Mouse (Mus musculus): ENCODE data around the gene Neu2.

The Neu2 gene

DNA sequence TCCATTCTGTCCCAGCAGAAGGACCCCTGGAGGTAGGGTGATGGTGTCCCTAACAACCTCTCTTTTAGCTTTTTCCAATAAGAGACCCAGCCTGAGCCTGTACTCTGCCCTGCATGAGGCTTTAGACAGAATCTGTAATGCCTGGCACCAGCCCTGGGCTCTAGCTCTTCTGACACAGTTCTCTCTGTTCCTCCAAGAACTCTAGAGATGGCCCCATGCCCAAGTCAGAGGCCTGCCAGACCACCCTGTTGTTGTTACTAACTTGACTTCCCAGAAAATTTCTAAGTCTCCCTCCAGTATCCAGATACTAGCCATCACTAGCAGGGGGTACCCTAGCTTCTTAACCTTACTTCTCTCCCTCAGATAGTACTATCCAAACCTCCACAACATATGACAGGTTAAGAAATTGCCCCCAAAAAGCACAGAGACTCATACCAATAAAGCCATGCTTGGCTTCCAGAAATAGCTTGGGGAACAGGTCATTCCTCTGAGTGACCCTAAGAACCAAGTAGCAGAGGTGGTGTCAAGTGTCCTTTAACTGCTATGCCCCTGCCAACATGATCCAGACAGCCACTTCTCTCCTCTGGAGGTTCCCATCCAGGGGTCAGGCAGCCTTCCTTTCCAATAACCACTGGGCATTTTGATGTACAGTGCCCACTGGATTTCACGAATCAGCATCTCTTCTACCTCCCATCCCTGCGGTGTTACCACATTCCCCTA is 105.0 kb downstream of the Neu2 start:
- no peak for DNase-seq (ENCODE audit: low spot score)

DNA sequence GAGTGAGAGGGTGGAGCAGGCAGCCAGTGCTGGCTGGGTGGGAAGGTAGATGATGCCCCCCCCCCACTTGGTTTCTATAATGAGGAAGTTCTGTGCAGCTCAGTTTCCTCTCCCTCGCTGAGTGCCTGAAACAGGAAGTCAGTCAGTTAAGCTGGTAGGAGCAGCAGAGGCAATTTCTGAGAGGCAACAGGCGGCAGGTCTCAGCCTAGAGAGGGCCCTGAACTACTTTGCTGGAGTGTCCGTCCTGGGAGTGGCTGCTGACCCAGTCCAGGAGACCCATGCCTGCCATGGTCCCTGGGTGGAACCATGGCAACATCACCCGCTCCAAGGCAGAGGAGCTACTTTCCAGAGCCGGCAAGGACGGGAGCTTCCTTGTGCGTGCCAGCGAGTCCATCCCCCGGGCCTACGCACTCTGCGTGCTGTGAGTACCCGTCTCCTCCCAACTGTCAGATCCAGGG is 110.6 kb downstream of the Neu2 start, which contains the start of gene Inpp5d:
TSS of gene Inpp5d (plus strand) at position 102 of the 458 bp plus-strand sequence.
- DNase-seq (ENCODE audit: low spot score): no peak

DNA sequence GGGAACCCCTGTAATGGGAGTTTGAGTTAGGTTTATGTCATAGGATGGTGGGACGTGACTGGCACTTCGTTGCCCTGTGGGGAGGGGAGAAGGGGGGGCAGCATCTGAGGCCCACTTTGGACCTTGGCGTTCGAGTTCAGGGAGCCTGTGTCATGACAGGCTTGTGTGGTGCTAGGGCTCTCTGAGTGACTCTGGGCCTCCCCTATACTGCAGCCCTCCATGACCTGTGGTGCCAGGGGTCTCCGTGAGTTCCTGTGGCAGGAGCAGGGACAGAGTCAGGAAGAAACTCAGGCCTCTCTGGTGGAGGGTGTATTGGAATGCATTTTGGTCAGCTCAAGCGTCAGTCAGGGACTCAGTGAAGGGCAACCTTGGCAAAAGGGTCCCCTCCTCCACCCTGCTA is 111.0 kb downstream of the Neu2 start:
- no peak for DNase-seq (ENCODE audit: low spot score)

DNA sequence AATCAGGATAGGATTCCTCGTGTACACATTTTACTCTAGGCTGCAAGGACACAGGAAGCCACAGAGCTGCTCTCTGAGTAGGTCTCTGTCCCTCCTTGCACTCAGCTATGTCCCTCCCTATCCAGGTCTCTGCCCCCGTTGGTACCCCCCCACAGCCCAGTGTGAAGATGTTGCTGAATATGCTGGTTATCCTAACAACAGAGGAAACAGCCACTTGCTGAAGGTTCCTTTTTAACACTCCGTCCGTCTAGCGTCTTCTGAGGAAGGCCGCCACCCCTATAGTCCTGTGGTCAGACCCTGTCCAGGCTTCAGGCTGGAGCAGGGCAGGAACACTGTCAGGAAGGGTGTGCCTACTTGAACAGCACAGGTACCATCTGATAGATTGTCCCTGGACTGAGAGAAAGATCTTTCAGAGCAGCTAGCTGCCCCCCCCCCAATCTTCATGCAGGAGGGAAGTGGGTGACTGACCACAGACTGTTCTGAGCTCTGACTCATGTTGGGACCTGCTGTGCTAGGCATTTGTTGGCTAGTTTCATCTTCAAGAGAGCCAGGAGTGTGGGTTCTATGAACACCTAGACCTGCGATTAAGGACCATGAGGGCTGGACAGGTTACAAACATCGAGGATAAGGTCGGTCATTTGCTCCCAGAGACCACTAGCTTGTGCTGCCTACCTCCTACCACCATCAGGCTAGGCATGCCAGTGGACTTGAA is 111.6 kb downstream of the Neu2 start:
- no peak for DNase-seq (ENCODE audit: low spot score)

DNA sequence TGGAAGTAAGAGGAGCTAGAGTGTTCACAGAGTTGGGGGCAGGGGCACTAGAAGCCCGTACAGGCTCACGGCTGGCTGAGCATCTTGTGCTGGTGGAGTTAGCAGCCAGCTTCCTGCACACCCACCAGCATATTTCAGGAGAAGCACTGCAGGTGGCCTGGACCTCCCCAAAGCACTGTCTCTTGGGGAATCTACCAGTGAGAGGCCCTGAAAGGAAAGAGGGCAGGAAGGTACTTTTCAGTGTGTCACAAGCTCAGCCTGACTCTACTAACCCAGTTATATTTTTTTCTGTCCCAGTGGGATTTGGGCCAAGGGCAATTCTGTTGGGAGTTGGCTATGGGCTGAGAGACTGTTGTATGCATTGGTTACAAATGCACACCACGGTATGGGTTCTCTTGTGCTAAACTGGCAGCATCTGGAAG is 112.2 kb downstream of the Neu2 start:
- no peak for DNase-seq (ENCODE audit: low spot score)

DNA sequence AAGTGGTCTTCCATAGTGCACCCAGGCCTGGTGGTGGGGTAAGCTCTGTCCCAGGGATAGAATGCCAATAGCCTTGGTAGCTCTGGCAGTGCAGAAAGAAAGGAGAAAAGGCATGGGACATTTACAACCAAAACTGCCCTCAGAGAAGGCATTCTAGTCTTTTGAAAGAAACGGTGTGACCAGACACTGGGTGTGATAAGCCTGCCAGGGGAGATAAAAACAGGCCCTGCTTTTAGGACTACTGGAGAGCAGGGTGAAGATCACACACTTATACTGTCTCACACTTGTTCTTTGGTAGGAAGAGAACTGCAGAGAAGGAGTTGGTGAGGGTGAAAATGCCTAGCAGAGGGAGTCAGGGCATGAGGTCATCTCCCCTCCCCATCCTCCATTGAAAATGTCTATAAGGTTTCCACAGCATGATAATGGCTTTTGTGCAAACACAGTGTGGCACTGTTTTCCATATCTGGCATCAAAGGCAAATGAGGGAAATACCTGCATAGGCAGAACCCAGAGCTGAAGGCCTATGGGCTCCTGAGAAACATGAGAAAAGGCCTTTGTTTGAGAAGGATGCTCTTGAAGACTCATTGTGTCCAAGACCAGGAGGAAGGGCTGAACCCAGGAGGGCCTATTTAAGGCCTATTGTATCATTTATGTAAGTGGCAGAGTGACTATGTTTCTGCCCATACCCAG is 114.4 kb downstream of the Neu2 start:
- DNase-seq (ENCODE audit: low spot score): no peak

DNA sequence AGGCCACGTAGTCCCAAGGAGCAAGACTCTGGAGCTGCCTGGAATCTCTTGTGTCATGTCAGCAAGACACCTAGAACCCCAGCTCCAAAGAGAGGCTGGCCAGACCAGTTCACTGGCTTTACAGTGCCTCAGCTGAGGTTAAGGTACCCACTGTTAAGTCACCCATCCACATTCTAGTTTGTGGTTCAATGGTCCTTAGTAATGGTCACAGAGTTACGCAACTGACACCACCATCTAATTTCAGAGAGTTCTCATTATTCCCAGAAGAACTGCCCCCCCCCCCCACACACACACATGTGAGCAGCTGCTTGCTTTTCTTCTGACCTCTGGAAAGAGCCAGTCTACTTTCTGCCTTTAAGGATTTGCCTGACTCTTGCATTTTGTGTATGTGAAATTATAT is 115.1 kb downstream of the Neu2 start:
- no peak for DNase-seq (ENCODE audit: low spot score)

DNA sequence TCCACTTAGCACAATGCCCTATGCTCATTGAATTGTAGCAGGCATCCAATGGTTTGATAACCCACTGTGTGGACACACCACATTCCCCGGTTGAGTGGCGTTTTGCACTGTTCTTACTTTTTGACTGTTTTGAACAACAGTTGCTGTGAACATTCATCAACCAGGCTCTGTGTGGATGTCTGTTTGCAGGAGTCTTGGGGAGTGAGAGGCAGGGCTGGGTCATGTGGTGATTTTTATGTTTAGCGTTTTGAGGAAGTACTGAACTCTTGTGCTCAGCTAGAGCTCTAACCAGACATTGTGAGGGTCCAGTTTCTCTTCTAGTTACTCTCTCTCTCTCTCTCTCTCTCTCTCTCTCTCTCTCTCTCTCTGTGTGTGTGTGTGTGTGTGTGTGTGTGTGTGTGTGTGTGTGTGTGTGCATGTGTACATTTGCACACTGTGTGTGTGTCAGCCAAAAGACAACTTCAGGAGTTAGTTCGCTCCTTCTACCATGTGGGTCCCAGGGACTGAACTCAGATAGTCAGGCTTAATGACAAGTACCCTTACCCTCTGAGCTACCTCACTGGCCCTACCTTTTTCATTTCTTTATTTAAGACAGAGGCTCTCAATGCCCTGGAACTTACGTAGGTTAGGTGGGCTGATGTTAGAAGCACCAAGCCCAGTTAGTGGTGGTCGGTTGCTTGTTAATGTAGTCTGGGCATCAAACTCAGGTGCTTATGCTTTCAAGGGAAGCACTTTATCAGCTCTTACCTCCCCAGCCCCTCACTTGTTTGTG is 115.8 kb downstream of the Neu2 start:
- no peak for DNase-seq (ENCODE audit: low spot score)

DNA sequence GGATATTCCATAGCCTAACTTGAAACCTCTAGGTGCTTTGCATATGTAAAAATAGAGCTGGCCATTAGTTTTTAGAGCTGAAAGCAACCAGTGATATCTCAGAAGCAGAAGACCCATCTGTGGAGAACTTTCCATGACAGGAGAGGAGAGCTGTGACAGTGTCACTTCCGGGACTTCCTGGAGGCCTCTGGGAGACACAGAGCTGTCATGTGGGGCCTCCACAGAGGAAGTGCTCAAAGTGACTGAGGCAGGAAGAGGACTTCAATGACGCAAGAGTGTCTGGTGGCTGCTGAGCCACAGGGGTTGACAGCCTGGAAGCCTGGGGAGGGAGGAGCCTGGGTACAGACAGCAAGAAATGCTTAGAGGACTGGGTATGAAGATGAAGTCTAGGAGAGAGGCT is 116.7 kb downstream of the Neu2 start:
- DNase-seq (ENCODE audit: low spot score): no peak

DNA sequence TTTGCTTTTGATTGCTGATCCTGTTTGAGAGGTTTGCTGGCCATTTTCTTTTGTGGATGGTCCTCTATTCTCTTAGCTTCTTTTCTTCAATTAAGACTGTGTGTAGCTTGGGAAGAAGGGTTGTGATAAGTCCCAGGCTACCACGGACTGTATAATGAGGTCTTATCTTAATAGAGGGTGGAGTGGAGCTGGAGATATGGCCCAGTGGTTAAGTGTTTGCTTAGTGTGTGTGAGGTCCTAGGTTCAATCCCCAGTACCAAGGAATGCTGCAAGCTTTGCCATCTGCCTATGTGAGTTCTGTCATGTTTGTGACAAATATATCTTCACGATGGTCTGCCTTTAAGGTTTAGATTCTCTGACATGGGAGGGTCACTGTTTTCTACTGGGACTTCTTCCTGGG is 118.4 kb downstream of the Neu2 start:
- no peak for DNase-seq (ENCODE audit: low spot score)

DNA sequence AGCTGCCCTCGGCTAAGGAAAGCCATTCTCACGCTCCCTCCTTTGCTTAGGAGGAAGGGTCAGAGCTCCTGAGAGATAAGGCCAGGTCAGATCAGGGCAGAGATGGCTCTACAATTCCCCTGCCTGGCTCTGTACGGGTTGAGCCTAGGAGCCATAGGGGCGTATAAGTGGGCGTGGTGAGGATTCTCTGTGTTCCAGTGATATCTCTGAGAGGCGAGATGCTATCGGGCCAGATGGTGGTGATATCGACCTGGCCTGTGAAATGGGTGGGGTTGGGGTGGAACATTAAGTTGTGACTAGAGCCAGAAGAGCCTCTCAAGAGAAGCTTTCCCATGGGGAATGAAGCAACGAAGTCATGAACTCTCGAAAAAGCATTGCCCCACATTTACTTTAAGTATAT is 121.9 kb downstream of the Neu2 start:
- DNase-seq (ENCODE audit: low spot score): no peak

DNA sequence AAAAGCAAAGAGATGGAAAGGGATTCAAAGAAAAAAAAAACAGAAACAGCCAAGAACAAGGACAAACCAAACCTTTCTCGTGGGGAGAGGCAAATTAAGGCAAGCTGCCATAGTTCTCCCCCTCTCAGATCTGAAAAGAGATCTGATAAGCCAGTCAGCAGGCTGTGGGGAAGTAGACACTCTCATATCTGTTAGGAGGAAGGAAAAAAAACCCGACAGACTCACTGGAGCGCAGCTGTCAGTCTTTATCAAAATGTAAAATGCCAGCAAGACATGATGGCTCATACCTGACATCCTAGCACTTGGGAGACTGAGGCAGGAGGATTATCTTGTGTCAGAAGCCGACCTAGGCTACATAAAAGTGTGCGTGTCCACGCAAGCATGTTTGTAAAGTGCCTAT is 122.5 kb downstream of the Neu2 start:
- no peak for DNase-seq (ENCODE audit: low spot score)

DNA sequence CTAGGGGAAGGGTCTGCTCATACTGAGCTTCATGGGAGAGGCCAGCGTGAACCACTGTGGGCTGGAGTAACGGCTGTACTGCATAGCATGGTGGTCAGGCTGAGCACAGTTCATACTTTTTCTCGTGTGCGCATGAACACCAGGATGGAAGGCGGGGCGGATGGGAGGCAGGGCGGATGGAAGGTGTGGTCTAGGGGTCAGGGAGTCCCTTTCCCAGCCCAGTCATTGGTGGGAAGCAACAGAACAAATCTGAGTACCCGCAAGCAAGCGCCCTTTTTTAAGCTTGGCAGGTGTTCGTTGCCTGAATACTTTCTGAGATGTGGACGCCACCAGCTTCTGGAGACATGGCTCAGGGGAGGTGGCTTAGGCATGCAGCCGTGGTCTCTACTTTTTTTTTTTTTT is 127.0 kb downstream of the Neu2 start:
- no peak for DNase-seq (ENCODE audit: low spot score)

DNA sequence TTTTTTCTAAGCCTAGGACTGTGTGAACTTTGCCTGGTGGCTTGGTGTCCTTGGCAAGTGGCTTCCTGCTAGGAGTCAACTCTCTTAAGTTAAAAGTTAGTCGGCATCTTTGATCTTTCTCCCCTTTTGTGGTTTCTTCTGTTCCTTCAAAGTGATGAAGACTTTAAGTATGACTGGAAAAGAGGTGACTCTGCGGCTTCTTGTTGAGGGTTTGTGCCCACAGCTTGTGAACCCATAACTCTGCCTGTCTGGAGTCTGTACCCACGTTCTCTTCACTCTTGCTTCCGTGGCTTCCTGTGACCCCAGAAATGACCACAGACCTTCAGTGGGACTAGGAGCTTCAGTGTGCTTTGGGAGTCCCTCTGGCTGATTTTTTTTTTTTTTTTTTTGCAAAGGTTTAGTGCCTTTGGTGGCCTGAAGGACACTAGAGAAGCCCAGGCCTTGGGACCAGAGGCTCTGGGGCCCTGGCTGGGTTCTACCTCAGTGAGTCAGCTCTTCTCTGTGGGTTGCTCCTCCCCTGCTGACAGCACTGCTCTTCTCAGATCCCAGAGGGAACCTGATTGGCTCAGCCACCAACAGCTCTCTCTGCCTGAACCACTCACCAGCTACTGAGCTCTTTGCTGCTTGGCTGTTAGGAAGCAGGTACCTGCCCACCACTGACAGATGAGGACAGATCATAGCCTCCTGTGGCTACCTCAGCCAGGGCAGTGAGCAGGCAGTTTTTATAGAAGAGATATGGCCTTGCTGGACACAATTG is 127.6 kb downstream of the Neu2 start:
- no peak for DNase-seq (ENCODE audit: low spot score)

DNA sequence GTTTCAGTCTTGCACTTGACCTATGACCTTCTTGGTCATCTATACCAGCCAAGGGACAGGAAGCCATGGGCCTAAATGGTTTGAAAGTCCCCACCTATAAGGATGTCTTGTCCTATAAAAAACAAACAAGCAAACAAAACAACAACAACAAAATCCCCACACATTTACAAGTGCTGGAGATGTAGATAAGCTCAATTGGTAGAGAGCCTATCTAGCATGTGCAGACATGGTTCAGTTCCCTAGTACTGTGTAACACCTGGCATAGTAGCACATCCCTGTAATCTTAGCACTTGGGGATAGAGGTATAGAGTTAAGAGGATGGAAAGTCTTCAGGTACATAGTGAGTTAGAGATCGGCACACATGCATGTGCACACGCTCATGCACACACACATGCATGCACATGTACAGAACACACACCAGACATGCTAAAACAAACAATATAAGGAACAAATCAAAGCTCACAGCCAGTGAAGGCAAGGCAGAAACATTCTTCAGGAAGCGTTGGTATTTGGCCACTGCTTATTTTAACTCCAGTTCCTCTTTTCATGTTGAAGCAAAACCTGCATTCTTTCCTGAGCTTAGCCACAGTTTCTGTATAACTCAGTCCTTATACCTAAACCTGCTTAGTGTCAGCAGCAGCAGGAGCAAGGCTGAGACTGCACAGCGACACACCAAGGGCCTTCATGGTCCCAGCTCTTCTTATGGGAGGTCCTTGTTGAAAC is 128.3 kb downstream of the Neu2 start:
- DNase-seq (ENCODE audit: low spot score): no peak

DNA sequence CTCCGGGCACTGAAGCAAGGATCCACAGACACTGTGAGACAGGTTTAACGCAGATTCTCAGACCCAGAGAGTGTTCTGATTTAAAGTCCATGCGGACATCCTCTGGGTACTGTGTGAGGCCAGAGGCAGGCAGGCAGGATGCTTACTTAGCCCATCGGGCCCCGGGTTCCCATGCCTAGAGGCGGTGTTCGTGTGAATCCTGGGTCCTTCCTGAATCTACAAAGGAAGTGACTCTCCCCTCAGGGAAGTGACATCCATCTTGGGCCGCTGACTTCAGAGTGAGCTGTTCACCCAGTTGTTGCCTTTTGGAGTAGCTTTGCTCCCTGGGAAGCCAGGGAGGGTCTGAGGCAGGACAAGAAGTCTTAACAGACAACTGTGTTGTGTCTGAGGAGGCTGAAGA is 130.0 kb downstream of the Neu2 start:
- no peak for DNase-seq (ENCODE audit: low spot score)

DNA sequence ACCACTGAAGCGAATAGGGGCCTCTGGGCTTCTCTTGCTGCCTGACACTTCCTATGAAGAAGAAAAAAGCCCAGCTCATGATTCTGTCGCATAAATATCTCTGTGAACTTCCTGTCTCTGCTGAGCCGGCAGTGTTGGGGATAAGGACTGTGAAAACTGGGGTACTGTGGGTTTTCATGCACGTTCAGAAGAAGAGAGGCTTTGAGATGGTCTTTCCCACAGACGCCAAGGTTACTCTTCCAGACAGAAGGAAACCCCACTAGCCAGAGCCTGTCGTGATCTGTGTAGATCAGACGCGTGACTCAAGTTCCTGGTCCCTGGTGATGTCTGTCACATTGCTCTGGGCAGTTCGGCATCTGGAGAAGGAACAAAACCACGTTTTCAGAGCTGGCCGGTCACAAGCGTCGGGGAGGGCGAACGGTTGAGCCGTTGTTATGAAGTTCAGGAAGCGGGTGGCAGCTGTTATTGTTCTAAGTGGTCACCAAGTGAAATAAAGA is 130.5 kb downstream of the Neu2 start:
- no peak for DNase-seq (ENCODE audit: low spot score)

DNA sequence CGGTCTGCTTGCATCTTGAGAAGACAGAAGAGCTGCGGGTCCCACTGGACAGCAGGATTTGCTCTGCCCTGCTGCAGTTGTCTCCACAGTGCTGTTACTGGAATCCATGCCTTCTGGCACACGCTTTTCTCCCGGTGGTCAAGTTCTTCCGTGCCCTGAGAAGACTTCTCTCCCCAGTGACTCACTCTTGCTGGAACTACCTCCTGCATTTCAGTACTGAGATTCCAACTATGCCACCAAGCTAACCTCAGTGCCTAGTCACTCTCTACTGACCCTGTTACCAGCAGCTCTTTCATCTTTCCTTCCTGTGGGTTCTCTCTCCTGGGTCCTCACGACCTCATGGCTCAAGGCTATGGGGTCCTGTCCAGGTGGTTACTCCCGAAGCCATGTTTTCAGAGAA is 133.3 kb downstream of the Neu2 start:
- DNase-seq (ENCODE audit: low spot score): no peak

DNA sequence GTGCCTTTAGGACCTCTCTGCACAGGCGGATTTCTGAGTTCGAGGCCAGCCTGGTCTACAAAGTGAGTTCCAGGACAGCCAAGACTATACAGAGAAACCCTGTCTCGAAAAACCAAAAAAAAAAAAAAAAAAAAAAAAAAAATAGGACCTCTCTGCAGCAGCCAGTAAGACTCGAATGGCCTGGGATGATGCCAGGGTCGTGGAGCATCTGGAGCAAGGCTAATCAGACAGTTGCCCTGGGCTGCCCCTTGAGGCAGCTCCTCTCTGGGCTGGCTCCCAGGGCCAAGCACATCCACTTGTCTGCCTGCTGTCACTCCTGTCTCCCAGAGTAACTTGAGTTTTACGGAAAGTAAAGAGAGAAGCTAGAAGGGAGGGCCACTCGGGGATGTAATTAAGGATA is 135.4 kb downstream of the Neu2 start:
- DNase-seq (ENCODE audit: low spot score): no peak

DNA sequence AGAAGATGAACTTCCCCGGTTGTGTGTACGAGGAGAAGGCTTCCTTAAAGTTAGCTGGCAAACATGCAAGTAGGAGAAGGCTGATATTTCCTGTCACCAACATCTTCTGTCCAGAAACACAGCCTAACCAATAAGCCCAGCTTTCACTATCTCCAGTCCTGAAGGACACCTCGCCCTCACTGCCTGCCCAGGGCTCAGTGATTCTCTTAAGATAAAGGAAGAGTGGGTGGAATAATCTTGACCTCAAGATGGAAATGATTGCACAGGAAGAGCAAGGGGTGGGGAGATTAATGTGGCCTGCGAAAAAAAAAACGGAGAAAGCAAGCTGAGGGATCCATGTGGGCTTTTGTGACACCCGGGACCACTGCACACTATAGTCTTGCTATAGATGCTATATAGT is 136.1 kb downstream of the Neu2 start:
- DNase-seq (ENCODE audit: low spot score): no peak

Measured in left cerebral cortex, adult 11 months (tissue).